Mouse (Mus musculus) erythroid progenitor cell, adult 5-6 weeks (primary cell): ENCODE data around the gene Lrrc4. TPM values are rescaled to one million over a fixed set of nuclear protein-coding genes. Genes with fewer than 3 reads are reported as not detected.

Source experiments
- ATAC-seq: replicated peaks from 2 replicates; pipeline ENCODE4 v1.8.0; 2016; ENCODE audit warnings: moderate number of reproducible peaks, mild to moderate bottlenecking, moderate TSS enrichment, inconsistent platforms; ENCODE audit not compliant: poor library complexity, low FRiP score, severe bottlenecking
- total RNA-seq, 2 experiments: library from RNA; stranded (forward) in 1 of 2; stranded (reverse) in 1 of 2; fragments of 150-400 nt in 1 of 2; fragments of 186-747, 209-891 nt in 1 of 2; gene quantifications; 2 replicates each; pipeline versions ENCODE4 v1.2.3 to v1.2.4; 2015 to 2017; ENCODE audit warnings: low replicate concordance in 2 of 2

Lrrc4 gene
- total RNA-seq, 2 experiments from 2014 or later: not detected

GRCm38 (mm10) chr6:28856789-28857188 lies 25.2 kb upstream of the Lrrc4 start:
- no peak for ATAC-seq

GRCm38 (mm10) chr6:28855442-28855841 lies 23.9 kb upstream of the Lrrc4 start:
- ATAC-seq: no peak

DNA sequence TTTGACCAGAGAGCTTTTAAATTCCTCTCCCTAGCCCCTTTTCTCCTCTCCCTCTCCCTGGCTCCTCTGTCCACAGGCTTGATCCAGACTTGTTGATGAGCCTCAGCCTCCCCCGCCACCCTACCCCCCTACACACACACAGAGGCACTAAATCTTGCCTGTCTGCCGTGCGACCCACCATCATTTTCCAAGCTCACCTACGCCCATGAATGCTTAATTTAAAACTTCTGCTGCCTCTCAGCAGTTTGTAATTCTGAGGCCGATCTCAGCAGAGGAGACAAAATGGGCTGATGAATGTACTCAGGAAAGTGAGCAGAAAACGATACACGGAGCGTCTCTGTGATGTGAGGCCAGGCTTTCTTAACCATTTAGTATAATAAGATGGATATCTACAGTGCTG lies 23.1 kb upstream of the Lrrc4 start:
- no peak for ATAC-seq

GRCm38 (mm10) chr6:28853654-28854053 lies 22.1 kb upstream of the Lrrc4 start:
- ATAC-seq: no peak

DNA sequence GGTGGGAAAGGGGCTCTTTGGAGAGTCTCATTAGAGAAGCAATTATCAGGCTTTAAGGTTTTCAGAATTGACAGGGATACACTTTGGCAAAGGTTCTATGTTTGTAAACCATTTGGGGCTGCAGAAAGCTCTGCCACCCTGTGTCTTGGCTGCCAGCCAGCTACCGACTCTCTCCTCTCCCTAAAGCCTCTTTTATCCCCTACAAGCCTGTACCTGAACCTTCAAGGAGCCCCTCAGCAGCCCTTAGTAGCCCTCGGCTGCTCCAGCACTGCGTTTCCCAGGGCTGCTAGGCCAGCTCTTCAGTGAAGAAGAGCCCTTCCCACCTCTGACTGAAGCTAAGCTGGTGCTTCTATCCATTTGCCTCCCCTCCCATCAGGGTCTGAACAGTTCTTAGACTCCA lies 21.6 kb upstream of the Lrrc4 start:
- ATAC-seq: no peak

DNA sequence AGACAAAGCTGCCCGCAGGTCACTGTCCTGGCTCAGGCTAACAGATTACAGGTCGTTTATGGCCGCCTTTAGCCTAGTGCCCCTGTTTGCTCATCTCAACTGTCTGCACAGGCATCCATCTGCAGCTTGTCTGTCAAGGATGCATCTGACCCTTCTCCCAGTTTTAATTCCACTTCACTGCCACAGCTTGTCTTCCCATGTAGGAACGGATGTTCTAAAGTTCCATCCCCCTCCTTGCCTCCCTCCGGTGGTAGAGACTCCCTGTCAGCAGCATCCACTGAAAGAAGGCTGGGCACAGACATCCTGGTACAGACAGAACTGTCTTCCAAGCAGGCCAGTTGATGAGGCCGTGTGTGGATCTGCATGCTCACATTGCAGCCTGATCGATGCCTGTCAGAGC lies 20.8 kb upstream of the Lrrc4 start:
- ATAC-seq: no peak

GRCm38 (mm10) chr6:28850326-28850900 lies 18.9 kb upstream of the Lrrc4 start:
- ATAC-seq: no peak

GRCm38 (mm10) chr6:28849317-28849716 lies 17.8 kb upstream of the Lrrc4 start:
- ATAC-seq: no peak

DNA sequence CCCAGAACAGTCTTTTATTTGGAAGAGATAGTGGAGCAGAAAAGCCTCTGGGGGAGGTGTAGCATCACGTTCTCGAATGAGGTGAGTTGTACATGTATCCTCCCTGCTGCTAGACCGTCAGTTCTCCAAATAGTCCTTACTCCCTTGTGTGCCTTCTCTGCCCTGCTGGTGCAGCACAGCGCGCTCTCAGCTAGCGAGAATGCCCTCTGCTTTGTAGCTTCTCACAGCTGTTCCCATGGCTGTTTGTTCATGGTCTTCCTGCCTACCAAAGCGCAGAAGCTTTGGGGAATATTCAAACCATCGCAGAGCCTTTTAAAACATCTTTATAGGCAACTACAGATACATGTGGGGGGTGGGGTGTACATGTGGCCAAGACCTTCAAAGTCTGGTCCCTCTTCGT lies 17.3 kb upstream of the Lrrc4 start:
- no peak for ATAC-seq

GRCm38 (mm10) chr6:28848285-28848794 lies 16.8 kb upstream of the Lrrc4 start:
- ATAC-seq: no peak

DNA sequence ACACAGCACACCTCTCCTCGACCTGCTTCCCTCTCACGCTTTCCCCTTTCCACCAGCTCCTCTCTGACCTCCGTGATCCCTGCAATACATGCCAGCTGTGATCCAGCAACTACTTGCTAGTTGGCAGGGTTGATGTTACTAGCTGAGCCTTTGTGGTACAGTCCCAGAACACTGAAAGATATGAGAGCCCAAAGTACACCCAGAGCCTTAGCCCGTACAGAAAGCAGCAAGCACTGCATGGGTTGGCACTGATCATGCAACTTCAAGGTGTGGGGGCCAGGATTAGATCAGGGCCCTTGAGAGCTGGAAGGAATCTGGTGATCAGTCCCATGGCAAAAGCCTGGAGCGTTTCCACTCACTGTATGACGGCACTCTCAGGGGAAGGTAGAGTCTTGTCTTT lies 16.1 kb upstream of the Lrrc4 start:
- ATAC-seq: no peak

DNA sequence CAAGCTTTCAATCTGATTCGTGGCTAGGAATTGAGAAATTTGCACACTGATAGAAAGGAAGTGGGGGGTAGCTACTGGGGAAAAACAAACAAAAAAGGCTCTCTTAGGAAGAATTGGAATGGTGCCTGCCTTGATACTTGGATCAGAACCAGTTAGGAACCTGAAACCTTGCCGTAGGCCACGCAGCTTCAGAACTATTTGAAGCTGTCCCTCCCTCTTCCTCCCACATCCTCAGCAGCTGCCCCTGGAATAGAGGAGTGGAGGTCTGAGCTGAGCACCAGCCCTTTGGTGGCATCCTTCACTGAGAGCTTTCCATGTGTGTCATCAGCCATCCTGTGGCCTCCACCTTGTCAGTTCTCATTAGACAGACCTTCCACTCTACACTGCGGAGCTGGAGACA lies 14.1 kb upstream of the Lrrc4 start:
- ATAC-seq: no peak

- ATAC-seq: no peak
Measured at GRCm38 (mm10) chr6:28842375-28843276, 11.1 kb upstream of the Lrrc4 start.

DNA sequence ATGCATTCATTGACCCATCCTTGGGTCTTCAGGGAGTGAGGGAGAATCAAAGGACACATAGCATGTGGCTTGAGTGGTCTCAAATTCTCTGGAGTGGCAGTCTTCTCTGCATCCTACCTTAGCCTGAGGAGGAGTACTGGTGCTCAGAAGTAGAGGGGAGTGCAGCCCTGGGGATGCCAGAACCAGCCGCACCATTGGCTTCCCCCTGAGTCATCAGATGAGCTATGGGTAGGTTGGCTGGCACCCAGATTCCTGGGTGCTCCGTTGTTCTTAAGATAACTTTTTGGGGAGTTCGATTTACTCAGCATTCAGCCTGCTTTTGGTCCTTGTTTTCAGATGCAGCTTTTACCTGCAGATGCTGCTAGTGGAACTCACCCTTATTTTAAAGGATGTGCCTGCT lies 10.0 kb upstream of the Lrrc4 start:
- ATAC-seq: no peak

DNA sequence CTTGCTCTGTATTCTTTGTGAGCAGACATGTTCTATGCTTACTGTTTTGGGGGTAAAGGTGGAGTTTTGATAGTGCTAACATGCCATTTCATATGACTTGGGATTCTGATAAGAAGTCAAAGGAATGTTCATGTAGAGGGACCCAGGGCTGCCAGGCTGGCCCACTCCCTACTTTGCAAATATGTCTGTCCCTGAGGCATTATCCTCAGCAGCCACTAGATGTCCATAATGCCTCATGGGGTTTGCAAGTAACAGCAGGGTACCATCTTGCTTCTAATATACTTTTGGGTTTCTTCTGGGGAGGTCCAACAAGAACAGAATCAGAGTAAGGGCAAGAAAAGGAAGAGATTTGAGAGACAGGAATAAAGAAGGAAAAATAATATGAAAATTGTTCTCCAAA lies 5.1 kb upstream of the Lrrc4 start:
- ATAC-seq: no peak

DNA sequence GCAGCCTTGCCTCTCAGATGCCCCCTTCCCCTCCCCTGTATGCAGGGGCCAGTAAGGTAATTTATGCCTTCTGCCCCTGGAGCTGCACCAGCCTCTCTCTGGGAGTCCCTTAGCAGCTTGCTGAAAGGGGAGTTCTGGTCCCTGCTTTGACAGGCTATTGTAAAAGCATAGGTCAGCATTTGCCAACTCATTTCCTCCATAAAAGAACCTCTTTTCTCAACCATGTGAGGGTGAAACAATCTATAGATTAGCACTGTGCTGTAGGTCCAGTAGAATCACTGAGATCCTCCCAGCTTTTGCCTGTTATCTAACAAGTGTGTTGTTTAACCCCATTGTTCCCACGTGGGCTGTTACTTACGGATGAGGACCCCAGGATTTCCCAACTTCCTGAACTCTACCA lies 2.5 kb upstream of the Lrrc4 start:
- no peak for ATAC-seq

- no peak for ATAC-seq
Measured at GRCm38 (mm10) chr6:28833380-28833822, 1.9 kb upstream of the Lrrc4 start.

GRCm38 (mm10) chr6:28832751-28833291 lies 1.3 kb upstream of the Lrrc4 start:
- no peak for ATAC-seq

DNA sequence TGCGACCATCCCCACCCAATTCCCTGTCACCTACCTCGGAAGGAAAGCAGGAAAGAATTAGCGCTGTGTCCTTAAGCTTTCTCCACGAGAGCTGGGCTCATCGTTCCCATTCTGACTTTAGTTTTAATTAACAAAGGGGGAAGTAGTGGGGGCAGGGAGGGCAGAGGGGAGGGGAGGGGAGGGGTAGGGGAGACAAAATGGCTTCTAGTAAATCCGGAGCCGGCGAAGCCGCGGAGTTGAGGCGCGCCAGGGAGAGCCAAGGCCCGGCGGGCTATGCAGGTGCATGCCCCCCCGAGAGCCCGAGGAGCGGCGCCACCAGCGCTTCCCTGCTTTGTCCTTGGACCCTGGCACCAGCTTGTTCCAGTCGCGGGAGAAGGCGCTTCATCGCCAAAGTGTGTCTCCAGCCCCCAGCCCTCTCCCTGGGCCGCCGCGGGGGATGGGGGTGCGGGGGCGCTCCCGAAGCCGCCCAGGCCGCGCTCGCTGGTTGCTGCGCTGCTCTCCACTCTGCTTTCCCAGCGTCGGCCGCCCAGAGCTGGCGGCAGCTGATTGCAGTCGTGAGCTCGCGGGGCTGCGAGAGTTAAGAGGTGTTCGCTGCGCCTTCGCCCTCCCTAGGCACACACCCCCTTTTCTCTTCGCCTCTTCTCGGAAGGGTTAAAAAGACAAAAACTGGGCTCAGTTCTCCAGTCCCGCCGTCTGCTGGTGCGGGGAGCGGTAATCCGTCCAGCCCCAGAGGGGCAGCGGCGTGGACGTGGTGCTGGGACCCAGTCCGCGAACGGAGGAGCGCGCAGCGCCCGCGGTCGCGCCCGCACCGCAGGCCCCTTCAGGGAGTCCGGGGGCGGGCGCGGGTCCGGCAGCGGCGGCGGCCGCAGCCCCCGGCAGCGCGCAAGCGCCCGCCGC lies 555 bp upstream of the Lrrc4 start:
- no peak for ATAC-seq

DNA sequence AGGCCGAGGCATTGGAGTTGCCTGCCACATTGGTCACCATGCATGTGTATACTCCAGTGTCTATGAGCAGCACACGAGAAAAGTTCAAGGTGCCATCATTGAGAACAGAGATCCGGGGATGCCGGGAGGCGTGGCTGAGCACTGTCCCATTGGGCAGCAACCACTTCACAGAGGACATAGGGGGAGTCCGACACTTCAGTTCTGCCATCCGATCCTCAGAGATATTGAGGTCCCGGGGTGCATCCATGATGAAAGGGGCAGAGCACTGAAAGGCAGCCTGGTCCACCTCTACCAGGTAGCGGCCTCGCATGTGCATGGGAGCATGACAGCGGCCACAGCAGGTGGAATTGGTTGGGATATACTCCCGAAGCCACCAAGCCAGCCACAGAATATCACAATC lies 1.2 kb downstream of the Lrrc4 start:
- ATAC-seq: no peak
